Mouse (Mus musculus): ENCODE results near the gene Ccdc151.
A peak's percentile ranks its signal among the peaks of the same experiment; 100 is the strongest.

Ccdc151 gene

GRCm38 (mm10) chr9:22002194-22003162 lies at the start of gene Ccdc151, which contains the start of gene Prkcsh:
Ccdc151 (minus strand) TSS chr9:22002634.
Prkcsh (plus strand) TSS chr9:22002806.
- DNase-seq, result peak; percentile 100

DNA sequence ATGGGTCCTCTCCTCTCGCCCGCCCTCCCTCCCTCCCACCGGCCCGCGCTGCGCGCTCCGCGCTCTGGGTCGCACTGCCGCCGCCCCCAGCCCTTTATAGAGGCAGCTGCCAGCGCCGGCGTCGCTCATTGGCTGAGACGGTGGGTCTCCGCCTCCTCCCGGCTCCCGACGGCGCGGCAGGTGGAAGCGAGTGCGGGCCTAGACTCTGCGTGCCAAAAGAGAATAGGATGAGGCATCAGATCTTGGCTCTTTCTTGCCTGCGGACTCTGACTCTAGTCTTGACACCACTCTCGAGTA lies 49.5 kb upstream of the Ccdc151 start, which contains the start of gene Elavl3:
Gene Elavl3 (minus strand): TSS at position 66 of the 297 bp plus-strand sequence.
- peak; percentile 85 for DNase-seq

DNA sequence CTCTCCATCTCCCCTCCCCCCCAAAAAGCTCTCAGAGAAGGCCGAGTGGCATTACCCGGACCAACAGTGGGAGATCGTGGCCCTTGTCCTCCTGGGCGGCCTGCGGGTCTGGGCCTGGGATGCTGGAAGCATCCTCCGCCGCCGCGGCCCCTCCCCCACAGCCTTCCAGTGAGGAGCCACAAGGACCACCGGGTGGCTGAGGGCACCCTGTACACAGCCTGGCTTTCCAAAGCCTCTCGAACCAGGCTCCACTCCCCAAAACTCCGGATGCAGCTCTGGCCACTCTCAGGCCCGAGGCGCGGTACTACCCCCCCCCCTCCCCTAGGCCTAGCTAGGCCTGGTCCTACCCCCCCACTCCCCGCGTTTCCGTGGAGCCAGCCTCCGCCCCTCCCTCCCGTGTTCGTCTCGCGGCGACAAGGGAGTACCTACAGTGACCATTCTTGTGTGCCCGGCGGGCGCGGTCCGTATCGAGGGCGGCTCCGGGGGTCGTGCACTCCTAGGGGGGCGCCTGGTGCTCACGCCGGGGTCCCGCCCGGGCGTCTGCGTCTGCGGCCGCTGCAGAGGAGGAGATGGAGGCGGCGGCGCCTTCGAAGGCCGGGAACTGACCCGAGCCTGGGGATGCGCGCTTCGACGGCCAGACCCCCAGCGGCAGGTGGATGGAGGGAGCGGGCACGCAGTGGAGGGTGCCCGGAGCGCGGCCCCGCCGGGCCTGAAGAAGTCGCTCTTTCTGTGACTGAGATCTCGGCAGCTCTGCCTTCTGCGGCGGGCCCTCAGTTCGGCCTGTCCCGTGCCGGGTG lies 48.9 kb upstream of the Ccdc151 start:
- peak; percentile 57 for DNase-seq

DNA sequence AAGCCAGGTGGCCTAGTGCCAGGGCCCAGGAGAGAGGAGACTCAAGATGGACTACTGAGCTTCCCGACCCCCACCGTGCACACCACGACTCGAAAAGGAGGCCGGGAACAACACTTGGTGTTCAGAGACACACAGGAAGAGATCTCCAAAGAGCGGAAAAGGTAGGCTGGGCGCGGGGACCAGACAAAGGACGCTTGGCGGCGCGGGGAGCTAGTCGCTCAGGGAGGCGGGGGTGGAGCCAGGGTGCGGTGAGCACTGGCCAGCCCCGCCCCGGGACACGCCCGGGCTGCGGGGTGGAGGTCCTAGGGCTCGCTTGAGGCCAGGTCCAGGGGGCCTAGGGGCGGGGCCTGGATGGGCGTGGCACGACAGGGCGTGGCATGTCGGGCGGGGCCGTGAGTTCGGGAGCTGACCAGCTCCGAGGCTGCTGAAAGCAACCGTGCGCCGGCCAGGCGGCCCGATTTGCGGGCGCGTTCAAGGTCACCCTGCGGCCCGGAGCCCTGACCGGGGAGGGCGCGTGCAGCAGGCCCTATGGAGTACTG lies 48.0 kb upstream of the Ccdc151 start:
- DNase-seq, result peak; percentile 66

GRCm38 (mm10) chr9:22049721-22050270 lies 47.4 kb upstream of the Ccdc151 start:
- DNase-seq, result peak; percentile 54

DNA sequence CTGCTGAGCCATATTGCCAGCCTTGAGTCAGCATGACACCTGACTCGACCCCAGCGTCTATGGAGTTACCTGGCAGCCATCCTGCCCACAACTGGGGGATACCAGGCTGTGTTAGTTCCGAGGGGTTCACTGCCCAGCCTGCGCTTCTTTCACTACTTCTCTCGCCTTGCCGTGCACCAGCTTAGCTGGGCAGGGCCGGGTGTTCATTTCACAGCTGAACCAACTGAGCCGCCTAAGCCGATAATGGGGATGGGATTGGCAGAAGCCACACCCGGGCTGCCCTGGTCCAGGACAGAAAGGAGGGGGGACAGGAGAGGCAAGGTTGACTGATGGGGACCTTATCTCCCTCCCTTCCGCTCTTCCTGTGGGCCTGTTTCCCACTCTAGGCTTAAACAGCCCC lies 46.9 kb upstream of the Ccdc151 start:
- DNase-seq, result peak; percentile 74

DNA sequence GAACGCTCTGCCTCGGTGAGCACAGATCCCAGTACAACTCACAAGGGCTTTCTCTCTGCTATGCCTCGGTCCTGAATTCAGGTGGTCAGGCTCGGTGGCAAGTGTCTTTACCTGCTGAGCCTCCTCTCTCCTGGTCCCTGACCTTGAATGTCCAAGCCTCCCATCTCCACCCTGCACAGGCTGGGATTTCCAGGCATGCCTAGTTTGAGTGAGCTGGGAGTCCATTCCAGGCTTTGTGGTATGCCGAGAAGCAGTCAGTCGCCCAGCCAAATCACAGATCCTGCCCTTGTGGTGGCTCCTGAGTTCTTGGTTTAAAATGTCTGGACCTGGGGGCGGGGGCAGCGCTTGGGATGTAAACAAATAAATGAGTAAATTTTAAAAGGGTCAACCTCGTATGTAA lies 44.9 kb upstream of the Ccdc151 start:
- DNase-seq, result no peak

DNA sequence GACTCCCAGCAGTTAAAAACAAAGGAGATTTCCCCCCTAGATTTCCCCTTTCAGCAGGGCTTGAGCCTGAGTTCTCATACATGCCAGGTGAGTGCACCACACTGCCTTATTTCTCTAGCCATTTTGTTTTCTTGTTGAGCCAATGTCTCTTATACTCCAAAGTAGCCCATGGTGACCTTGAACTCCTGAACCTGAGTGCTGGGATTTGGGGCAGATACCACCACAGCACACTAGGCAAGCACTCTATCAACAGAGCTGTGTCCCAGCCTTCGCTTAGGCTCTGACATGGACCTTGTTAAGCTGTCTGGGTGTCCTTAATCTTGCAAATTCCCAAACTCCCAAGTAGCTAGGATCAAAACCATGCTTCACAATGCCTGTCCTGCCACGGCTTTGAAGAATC lies 39.4 kb upstream of the Ccdc151 start:
- DNase-seq, result no peak

DNA sequence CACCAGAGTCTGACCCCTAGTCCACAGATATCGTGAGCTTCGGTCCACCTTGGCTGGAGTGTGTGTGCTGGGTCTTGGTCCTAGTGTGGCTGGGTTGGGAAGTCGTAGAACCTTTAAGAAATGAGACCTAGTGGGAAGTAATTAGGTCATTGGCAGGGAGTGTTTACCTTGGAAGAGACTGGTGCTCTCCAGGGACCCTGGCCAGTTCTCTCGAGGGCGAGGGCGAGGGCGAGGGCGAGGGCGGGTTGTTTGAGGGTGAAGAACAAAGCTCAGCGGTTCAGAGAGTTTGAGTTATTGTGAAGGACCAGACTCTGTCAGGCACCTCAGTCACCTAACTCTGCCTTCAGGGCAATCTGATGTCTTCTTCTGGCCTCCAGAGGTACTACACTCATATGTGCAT lies 35.4 kb upstream of the Ccdc151 start:
- no peak for DNase-seq

DNA sequence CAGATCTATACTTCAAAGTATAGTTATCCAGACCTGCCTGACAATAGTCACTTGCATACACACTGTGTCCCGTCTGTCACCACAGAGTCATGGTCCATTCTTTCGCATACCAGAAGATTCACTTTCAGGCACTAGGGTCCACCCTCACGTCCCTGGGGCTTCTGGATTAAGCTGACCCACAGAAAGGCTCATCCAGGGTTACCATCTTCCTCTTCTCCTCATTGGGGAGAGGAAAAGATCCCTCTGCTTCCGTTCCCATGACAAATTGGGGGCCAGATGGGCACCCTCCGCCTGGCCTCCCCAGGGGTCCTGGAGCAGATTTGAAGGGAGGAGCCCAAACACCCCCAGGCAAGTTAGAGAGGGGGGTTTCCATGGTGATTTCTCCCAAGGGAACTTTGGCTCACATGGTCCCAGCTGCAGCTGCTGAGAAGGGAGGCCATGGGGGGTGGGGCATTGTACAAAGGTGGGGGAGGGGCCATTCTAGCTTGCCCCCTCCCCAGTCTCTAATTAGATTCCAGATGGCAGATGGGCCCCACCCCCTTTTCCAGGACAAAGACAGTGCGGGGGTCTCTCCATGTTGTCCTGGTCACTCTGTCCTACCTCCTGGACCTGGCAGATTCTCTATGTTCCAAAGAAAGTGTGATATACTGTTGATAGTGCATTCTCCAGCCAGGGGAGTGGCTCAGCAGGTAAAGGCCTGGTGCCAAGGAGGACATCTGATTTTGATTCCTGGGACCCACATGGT lies 33.0 kb upstream of the Ccdc151 start:
- DNase-seq, result peak; percentile 75

DNA sequence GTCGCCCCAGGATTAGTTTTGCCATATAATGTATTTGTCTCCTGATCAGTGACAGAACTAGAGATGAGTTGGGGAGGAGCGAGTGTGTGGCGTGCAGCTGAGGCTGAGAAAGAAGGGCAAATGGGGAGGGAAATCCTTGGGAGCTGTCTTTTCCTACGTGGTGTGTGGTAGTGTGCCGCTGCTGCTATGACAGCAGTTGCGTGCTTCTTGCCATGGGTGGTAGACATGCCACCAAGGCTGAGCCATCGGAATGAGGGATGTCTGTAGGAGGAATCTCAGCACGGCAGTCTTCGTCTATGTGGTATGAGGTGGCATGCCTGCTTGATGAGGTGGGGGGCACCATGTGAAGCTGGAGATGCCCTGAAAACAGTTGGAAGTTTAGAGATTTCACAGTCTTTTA lies 28.0 kb upstream of the Ccdc151 start:
- DNase-seq, result no peak

DNA sequence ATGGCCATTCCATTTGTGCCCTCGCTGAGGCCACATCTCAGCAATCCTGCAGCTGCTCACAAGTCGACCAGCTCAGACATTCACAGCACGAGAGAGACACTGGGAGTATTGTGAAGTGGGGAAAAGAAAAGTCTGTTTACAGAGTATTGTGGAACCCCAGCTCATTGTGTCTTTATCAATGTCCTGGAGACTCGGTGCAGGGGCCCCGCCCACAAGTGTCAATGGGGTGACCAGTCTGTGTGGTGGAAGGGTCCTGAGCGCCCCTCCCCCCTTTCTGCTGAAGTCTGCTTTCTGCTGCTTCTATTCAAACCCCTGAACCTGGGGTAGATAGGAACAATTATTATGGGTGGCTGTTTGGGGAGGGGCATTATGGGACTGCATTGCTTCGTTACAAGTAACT lies 26.0 kb upstream of the Ccdc151 start:
- DNase-seq, result no peak

- DNase-seq, result peak; percentile 24
Measured at GRCm38 (mm10) chr9:22024592-22024991, 22.2 kb upstream of the Ccdc151 start.

DNA sequence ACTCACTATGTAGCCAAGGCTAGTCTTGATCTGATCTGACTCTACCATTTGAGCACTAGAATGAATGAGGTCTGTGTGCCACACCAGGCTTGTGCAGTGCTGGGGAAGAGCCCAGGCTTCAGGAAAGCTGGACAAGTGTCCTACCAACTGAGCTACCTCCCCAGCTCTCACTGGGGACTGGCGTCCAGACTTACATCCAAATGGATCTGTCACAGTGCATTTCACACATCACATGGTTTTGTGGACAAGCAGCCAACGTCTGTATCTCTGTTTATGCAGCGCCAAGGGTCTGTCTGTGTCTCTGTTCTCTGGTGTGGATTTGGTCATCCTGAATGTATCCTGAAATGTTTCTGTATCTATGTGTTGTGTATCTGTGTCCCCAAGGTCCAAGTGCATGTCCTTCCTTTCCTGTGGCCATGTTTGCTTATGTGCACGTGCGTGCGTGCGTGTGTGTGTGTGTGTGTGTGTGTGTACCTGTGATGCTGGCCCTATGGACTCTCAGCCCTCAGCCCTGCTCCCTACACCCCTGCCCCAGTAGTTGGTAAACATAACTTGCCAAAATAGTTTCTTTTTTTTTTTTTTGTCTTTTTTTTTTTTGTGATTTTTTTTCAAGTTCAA lies 14.9 kb upstream of the Ccdc151 start:
- DNase-seq, result no peak

- DNase-seq, result no peak
Measured at GRCm38 (mm10) chr9:22016245-22016644, 13.8 kb upstream of the Ccdc151 start.

DNA sequence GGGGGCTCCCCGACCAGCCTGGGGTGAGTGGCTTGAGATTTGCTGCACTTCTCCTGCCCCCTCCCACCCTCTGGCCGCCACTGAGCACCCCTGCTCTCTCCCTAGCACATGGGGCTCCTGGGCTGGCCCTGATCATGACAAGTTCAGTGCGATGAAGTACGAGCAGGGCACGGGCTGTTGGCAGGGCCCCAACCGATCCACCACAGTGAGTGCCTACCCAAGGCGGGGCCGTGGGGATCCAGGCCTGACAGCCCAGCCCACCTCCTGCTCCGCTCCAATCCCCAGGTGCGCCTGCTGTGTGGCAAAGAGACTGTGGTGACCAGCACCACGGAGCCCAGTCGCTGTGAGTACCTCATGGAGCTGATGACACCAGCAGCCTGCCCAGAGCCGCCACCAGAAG lies 10.3 kb upstream of the Ccdc151 start:
- no peak for DNase-seq

DNA sequence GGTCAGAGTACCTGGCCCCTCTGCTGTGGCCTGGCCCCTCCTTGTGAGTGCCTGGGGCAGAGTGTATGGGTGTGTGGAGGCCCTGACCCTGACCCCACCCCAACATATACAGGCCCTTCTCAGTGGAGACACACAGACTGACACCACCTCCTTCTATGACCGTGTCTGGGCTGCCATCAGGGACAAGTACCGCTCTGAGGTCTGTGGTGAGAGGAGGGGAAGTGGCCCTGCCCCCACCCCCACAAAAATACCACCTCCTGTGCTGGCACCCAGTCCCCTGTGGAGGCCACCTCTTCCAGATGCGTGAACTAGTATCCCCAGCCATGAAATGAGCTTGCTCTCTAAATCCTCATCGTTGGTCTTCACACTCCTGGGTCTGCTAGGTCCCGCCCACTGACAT lies 8.6 kb upstream of the Ccdc151 start:
- DNase-seq, result no peak

- DNase-seq, result no peak
Measured at GRCm38 (mm10) chr9:22004546-22004945, 2.1 kb upstream of the Ccdc151 start.

- no peak for DNase-seq
Measured at GRCm38 (mm10) chr9:22003163-22003554, 725 bp upstream of the Ccdc151 start.

DNA sequence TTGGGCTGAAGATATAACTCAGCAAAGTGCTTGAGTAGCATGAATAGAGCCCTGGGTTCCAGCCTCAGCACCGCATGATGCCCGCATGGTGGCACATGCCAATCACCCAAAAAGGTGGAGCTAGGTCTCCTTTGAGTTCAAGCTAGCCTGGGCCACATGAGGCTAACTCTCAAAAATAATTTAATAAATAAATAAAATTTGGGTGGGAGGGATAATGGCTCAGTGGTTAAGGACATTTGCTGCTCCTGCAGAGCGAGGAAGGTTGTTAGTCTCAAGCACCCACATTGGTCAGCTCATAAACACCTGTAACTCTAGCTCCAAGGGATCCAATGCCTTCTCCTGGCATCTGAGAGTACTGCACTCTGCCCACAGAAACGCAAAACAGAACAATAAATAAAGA lies 801 bp downstream of the Ccdc151 start:
- peak; percentile 21 for DNase-seq

GRCm38 (mm10) chr9:22000296-22000695 lies 2.1 kb downstream of the Ccdc151 start:
- DNase-seq, result no peak

Measured in retina, postnatal 1 day (tissue).